Mouse (Mus musculus) thymus, adult 2 months (tissue): ENCODE measurements at regions not wholly inside any gene's neighbourhood (a gene's known extent, or its start where the extent isn't known, plus 50 kb on each side); places are given as distances from the start of the nearest gene placed in this dataset.

Experiments
- DNase-seq: peaks from one replicate; pipeline ENCODE4 v3.0.0; 2021
- H3K27ac ChIP-seq: fragments of 200-500 bp; 2 replicates; pipeline ENCODE4 v1.5.1; 2012; ENCODE audit warnings: low read length, control low read depth; ENCODE audit not compliant: control insufficient read depth, insufficient read depth
- H3K27me3 ChIP-seq: fragments of 200-500 bp; 2 replicates; pipeline ENCODE4 v1.6.1; 2012; ENCODE audit warnings: mild to moderate bottlenecking, low read length, moderate library complexity, mixed read lengths; ENCODE audit not compliant: control insufficient read depth, insufficient read depth
- H3K36me3 ChIP-seq: fragments of 200-500 bp; 2 replicates; pipeline ENCODE4 v1.6.1; 2012; ENCODE audit warnings: mild to moderate bottlenecking, low read length, moderate library complexity; ENCODE audit not compliant: control insufficient read depth, insufficient read depth
- H3K4me1 ChIP-seq: fragments of 200-500 bp; replicated peaks from 2 replicates; pipeline ENCODE4 v1.6.1; 2012; ENCODE audit warnings: low read length; ENCODE audit not compliant: control insufficient read depth, insufficient read depth
- H3K4me3 ChIP-seq: fragments of 200-500 bp; 2 replicates; pipeline ENCODE4 v1.5.1; 2012; ENCODE audit warnings: mild to moderate bottlenecking, low read length, control low read depth, moderate library complexity; ENCODE audit not compliant: control insufficient read depth, insufficient read depth
- CTCF ChIP-seq: fragments of 200-500 bp; IDR thresholded peaks from 2 replicates; pipeline ENCODE4 v1.5.1; 2012; ENCODE audit warnings: mild to moderate bottlenecking, control low read depth, low read length, moderate library complexity, borderline replicate concordance; ENCODE audit not compliant: control insufficient read depth, poor library complexity, insufficient read depth; ENCODE audit errors: extremely low read depth
- POLR2A ChIP-seq: fragments of 200-500 bp; IDR thresholded peaks from 2 replicates; pipeline ENCODE4 v1.6.1; 2012; ENCODE audit warnings: mild to moderate bottlenecking, low read length, control low read depth, moderate library complexity; ENCODE audit not compliant: control insufficient read depth, poor library complexity, insufficient read depth; ENCODE audit errors: extremely low read depth
- WGBS: fragments of 180-500 bp; shearing (Covaris S2); methylation state at CpG from one replicate; pipeline ENCODE4 v1.1.7; 2018; 5-methylcytosine and 5-hydroxymethylcytosine counted together

GRCm38 (mm10) chr6:141001306-141001705 is 247.8 kb upstream of the Pde3a start:
- no peaks in the 10 kb centered on the region for H3K27me3 ChIP-seq
- no peaks in the 10 kb centered on the region for H3K4me1 ChIP-seq
- no peak overlapping the region for H3K27ac ChIP-seq
- TF ChIP-seq POLR2A, result no peak
- no peak for TF ChIP-seq CTCF
- WGBS, result 90% methylated on average over 3 of the region's 3 CpGs
- no peaks in the 10 kb centered on the region for H3K36me3 ChIP-seq
- no peak overlapping the region for H3K4me3 ChIP-seq
- no peak for DNase-seq

GRCm38 (mm10) chr6:141015055-141015681 is 233.9 kb upstream of the Pde3a start:
- H3K4me3 ChIP-seq, result no peak overlapping the region
- 92% methylated on average over 11 of the region's 11 CpGs for WGBS
- H3K27me3 ChIP-seq, result no peaks in the 10 kb centered on the region
- no peaks in the 10 kb centered on the region for H3K4me1 ChIP-seq
- no peak overlapping the region for H3K27ac ChIP-seq
- TF ChIP-seq POLR2A (no peak), CTCF (no peak)
- no peak for DNase-seq
- no peaks in the 10 kb centered on the region for H3K36me3 ChIP-seq

- DNase-seq, result no peak
- H3K27me3 ChIP-seq, result no peaks in the 10 kb centered on the region
- 84% methylated on average over 4 of the region's 4 CpGs for WGBS
- no peak overlapping the region for H3K27ac ChIP-seq
- H3K36me3 ChIP-seq, result no peaks in the 10 kb centered on the region
- H3K4me1 ChIP-seq, result no peaks in the 10 kb centered on the region
- no peak for TF ChIP-seq POLR2A
- no peak for TF ChIP-seq CTCF
- H3K4me3 ChIP-seq, result no peak overlapping the region
These were observed 225.6 kb upstream of the Pde3a start for GRCm38 (mm10) chr6:141023501-141023900.

GRCm38 (mm10) chr6:141027353-141027752 is 221.7 kb upstream of the Pde3a start:
- H3K27ac ChIP-seq, result no peak overlapping the region
- H3K36me3 ChIP-seq, result no peaks in the 10 kb centered on the region
- H3K4me1 ChIP-seq, result no peaks in the 10 kb centered on the region
- no peak for TF ChIP-seq POLR2A
- no peak for TF ChIP-seq CTCF
- WGBS, result 83% methylated on average over 4 of the region's 4 CpGs
- no peak overlapping the region for H3K4me3 ChIP-seq
- DNase-seq, result no peak
- H3K27me3 ChIP-seq, result no peaks in the 10 kb centered on the region

GRCm38 (mm10) chr6:141027787-141028186 is 221.3 kb upstream of the Pde3a start:
- H3K27ac ChIP-seq, result no peak overlapping the region
- H3K27me3 ChIP-seq, result no peaks in the 10 kb centered on the region
- DNase-seq, result no peak
- no peak overlapping the region for H3K4me3 ChIP-seq
- no peak for TF ChIP-seq POLR2A
- no peak for TF ChIP-seq CTCF
- no peaks in the 10 kb centered on the region for H3K4me1 ChIP-seq
- no peaks in the 10 kb centered on the region for H3K36me3 ChIP-seq
- 90% methylated on average over 5 of the region's 5 CpGs for WGBS

GRCm38 (mm10) chr6:141034824-141035223 is 214.2 kb upstream of the Pde3a start:
- H3K27me3 ChIP-seq, result no peaks in the 10 kb centered on the region
- no peaks in the 10 kb centered on the region for H3K36me3 ChIP-seq
- no peak overlapping the region for H3K4me3 ChIP-seq
- DNase-seq, result no peak
- no peak overlapping the region for H3K27ac ChIP-seq
- TF ChIP-seq CTCF (no peak), POLR2A (no peak)
- no peaks in the 10 kb centered on the region for H3K4me1 ChIP-seq
- WGBS, result 81% methylated on average over 5 of the region's 5 CpGs

- Histone ChIP-seq H3K4me3 (no peak overlapping the region), H3K4me1 (no peaks in the 10 kb centered on the region), H3K36me3 (no peaks in the 10 kb centered on the region), H3K27me3 (no peaks in the 10 kb centered on the region), H3K27ac (no peak overlapping the region)
- DNase-seq, result no peak
- 92% methylated on average over 5 of the region's 5 CpGs for WGBS
- no peak for TF ChIP-seq CTCF
- no peak for TF ChIP-seq POLR2A
These were observed 207.7 kb upstream of the Pde3a start for GRCm38 (mm10) chr6:141041358-141041757.
